Mouse (Mus musculus) MEL (cell line): ENCODE measurements around the gene Id3. TPM values are rescaled to one million over a fixed set of nuclear protein-coding genes. Genes with fewer than 3 reads are reported as not detected.

Experiments used
- DNase-seq: peaks from one replicate; pipeline ENCODE4 v3.0.0; 2011; ENCODE audit warnings: low read depth, low spot score
- H3K27ac ChIP-seq: 2 replicates; pipeline ENCODE4 v1.5.1; 2012; ENCODE audit warnings: low read depth, mild to moderate bottlenecking, control low read depth, low read length, moderate library complexity; ENCODE audit not compliant: control insufficient read depth
- H3K27me3 ChIP-seq, 2 experiments: fragments of 150-350 bp in 1 of 2; sonication (generic) in 1 of 2; 2 replicates each; pipeline ENCODE4 v1.6.1; 2012; ENCODE audit warnings: low read length in 2 of 2, mild to moderate bottlenecking in 2 of 2, improper control_type of control experiment in 1 of 2, moderate library complexity in 1 of 2; ENCODE audit not compliant: insufficient read depth in 2 of 2, control insufficient read depth in 1 of 2
- H3K36me3 ChIP-seq, 2 experiments: 2 replicates each; pipeline ENCODE4 v1.6.1; 2012 to 2014; ENCODE audit warnings: low read length in 2 of 2, improper control_type of control experiment in 1 of 2, inconsistent platforms in 1 of 2, mild to moderate bottlenecking in 1 of 2; ENCODE audit not compliant: insufficient read depth in 2 of 2, control insufficient read depth in 1 of 2
- H3K4me1 ChIP-seq, 2 experiments: fragments of 150-350 bp in 1 of 2; sonication (generic) in 1 of 2; 2 replicates each; pipeline ENCODE4 v1.6.1; 2012; ENCODE audit warnings: low read length in 2 of 2, improper control_type of control experiment in 1 of 2, mild to moderate bottlenecking in 1 of 2; ENCODE audit not compliant: insufficient read depth in 2 of 2, control insufficient read depth in 1 of 2
- H3K4me3 ChIP-seq, 2 experiments: fragments of 150-350 bp in 1 of 2; sonication (generic) in 1 of 2; 2 replicates each; pipeline ENCODE4 v1.5.1; 2012; ENCODE audit warnings: low read depth in 2 of 2, low read length in 2 of 2, mild to moderate bottlenecking in 2 of 2, moderate library complexity in 2 of 2, control low read depth in 1 of 2, improper control_type of control experiment in 1 of 2; ENCODE audit not compliant: control insufficient read depth in 1 of 2, insufficient read depth in 1 of 2
- H3K79me2 ChIP-seq: 2 replicates; pipeline ENCODE4 v1.6.1; 2012; ENCODE audit warnings: mild to moderate bottlenecking, low read length, moderate library complexity; ENCODE audit not compliant: control insufficient read depth, poor library complexity, insufficient read depth
- H3K9ac ChIP-seq: 2 replicates; pipeline ENCODE4 v1.6.1; 2012; ENCODE audit warnings: low read depth, mild to moderate bottlenecking, control low read depth, low read length, moderate library complexity; ENCODE audit not compliant: control insufficient read depth, poor library complexity, severe bottlenecking
- H3K9me3 ChIP-seq: fragments of 150-350 bp; sonication (generic); replicated peaks from 2 replicates; pipeline ENCODE4 v1.6.1; 2012; ENCODE audit warnings: mild to moderate bottlenecking, low read length, improper control_type of control experiment, moderate library complexity; ENCODE audit not compliant: insufficient read depth
- BHLHE40 ChIP-seq: IDR thresholded peaks from 2 replicates; pipeline ENCODE4 v1.6.1; 2012; ENCODE audit warnings: low read depth, mild to moderate bottlenecking, inconsistent platforms, low read length, improper control_type of control experiment, borderline replicate concordance
- CHD2 ChIP-seq: IDR thresholded peaks from 2 replicates; pipeline ENCODE4 v1.6.1; 2011; ENCODE audit warnings: low read length, improper control_type of control experiment
- ELF1 ChIP-seq: IDR thresholded peaks from 2 replicates; pipeline ENCODE4 v1.6.1; 2014; ENCODE audit warnings: low read depth, mild to moderate bottlenecking, inconsistent platforms, low read length, improper control_type of control experiment, moderate library complexity
- EP300 ChIP-seq, 2 experiments: IDR thresholded peaks; 2 replicates each; pipeline ENCODE4 v1.6.1; 2011; ENCODE audit warnings: improper control_type of control experiment in 2 of 2, low read length in 2 of 2, low read depth in 1 of 2, mild to moderate bottlenecking in 1 of 2
- HCFC1 ChIP-seq: IDR thresholded peaks from 2 replicates; pipeline ENCODE4 v1.6.1; 2012; ENCODE audit warnings: low read depth, mild to moderate bottlenecking, inconsistent platforms, low read length, improper control_type of control experiment, moderate library complexity
- KAT2A ChIP-seq: conservative IDR thresholded peaks from 2 replicates; pipeline ENCODE4 v1.6.1; 2012; ENCODE audit warnings: low read depth, low read length, improper control_type of control experiment, inconsistent platforms
- MAFK ChIP-seq: IDR thresholded peaks from 2 replicates; pipeline ENCODE4 v1.6.1; 2011; ENCODE audit warnings: low read depth, mild to moderate bottlenecking, low read length, improper control_type of control experiment, borderline replicate concordance
- MAX ChIP-seq: IDR thresholded peaks from 2 replicates; pipeline ENCODE4 v1.6.1; 2011; ENCODE audit warnings: low read length, improper control_type of control experiment
- MEF2A ChIP-seq: IDR thresholded peaks from 2 replicates; pipeline ENCODE4 v1.6.1; 2014; ENCODE audit warnings: low read depth, mild to moderate bottlenecking, inconsistent platforms, low read length, improper control_type of control experiment; ENCODE audit not compliant: poor library complexity, insufficient replicate concordance, severe bottlenecking; ENCODE audit errors: extremely low read depth
- MXI1 ChIP-seq: IDR thresholded peaks from 2 replicates; pipeline ENCODE4 v1.6.1; 2011; ENCODE audit warnings: mild to moderate bottlenecking, low read depth, low read length, improper control_type of control experiment
- MYB ChIP-seq: IDR thresholded peaks from 2 replicates; pipeline ENCODE4 v1.6.1; 2011; ENCODE audit warnings: mild to moderate bottlenecking, low read depth, low read length, improper control_type of control experiment
- NELFE ChIP-seq: IDR thresholded peaks from 2 replicates; pipeline ENCODE4 v1.6.1; 2011; ENCODE audit warnings: low read depth, low read length, improper control_type of control experiment
- NRF1 ChIP-seq: IDR thresholded peaks from 2 replicates; pipeline ENCODE4 v1.6.1; 2014; ENCODE audit warnings: low read depth, mild to moderate bottlenecking, inconsistent platforms, low read length, improper control_type of control experiment, moderate library complexity; ENCODE audit not compliant: poor library complexity, insufficient read depth, severe bottlenecking
- POLR2A ChIP-seq, 2 experiments: IDR thresholded peaks; 2 replicates each; pipeline ENCODE4 v1.6.1; 2011 to 2012; ENCODE audit warnings: low read length in 2 of 2, mild to moderate bottlenecking in 2 of 2, control low read depth in 1 of 2, improper control_type of control experiment in 1 of 2, low read depth in 1 of 2, moderate library complexity in 1 of 2; ENCODE audit not compliant: control insufficient read depth in 1 of 2, insufficient read depth in 1 of 2, poor library complexity in 1 of 2
- POLR2AphosphoS2 ChIP-seq: IDR thresholded peaks from 2 replicates; pipeline ENCODE4 v1.6.1; 2011; ENCODE audit warnings: low read length, improper control_type of control experiment
- RCOR1 ChIP-seq: IDR thresholded peaks from 2 replicates; pipeline ENCODE4 v1.6.1; 2012; ENCODE audit warnings: low read depth, mild to moderate bottlenecking, inconsistent platforms, low read length, improper control_type of control experiment
- TBP ChIP-seq: IDR thresholded peaks from 2 replicates; pipeline ENCODE4 v1.8.0; 2011; ENCODE audit warnings: low read depth, low read length, improper control_type of control experiment
- TCF12 ChIP-seq: IDR thresholded peaks from 2 replicates; pipeline ENCODE4 v1.6.1; 2014; ENCODE audit warnings: low read depth, mild to moderate bottlenecking, inconsistent platforms, low read length, improper control_type of control experiment, moderate library complexity
- USF1 ChIP-seq: IDR thresholded peaks from 2 replicates; pipeline ENCODE4 v1.6.1; 2014; ENCODE audit warnings: low read depth, mild to moderate bottlenecking, inconsistent platforms, low read length, improper control_type of control experiment, moderate library complexity
- USF2 ChIP-seq, 2 experiments: IDR thresholded peaks; 2 replicates each; pipeline ENCODE4 v1.6.1; 2011 to 2012; ENCODE audit warnings: improper control_type of control experiment in 2 of 2, low read length in 2 of 2, borderline replicate concordance in 1 of 2, inconsistent platforms in 1 of 2, low read depth in 1 of 2, mild to moderate bottlenecking in 1 of 2; ENCODE audit not compliant: insufficient read depth in 1 of 2
- ZC3H11A ChIP-seq: IDR thresholded peaks from 2 replicates; pipeline ENCODE4 v1.6.1; 2012; ENCODE audit warnings: low read depth, mild to moderate bottlenecking, inconsistent platforms, low read length, improper control_type of control experiment
- ZNF384 ChIP-seq: IDR thresholded peaks from 2 replicates; pipeline ENCODE4 v1.6.1; 2012; ENCODE audit warnings: low read depth, mild to moderate bottlenecking, inconsistent platforms, low read length, improper control_type of control experiment
- polyA plus RNA-seq, 2 experiments: library from polyadenylated mRNA; stranded (reverse) in 1 of 2; unstranded in 1 of 2; fragments of >175 nt in 1 of 2; fragments of >200 nt in 1 of 2; gene quantifications; 2 replicates each; pipeline versions ENCODE4 v1.2.1 to v1.2.4; 2012; ENCODE audit warnings: low replicate concordance in 2 of 2, low read depth in 1 of 2; ENCODE audit not compliant: insufficient read length in 2 of 2, insufficient read depth in 1 of 2, missing spikeins in 1 of 2
- total RNA-seq: library from RNA; depleted of rRNA; stranded (reverse); fragments of 300-350 nt; gene quantifications from 2 replicates; pipeline ENCODE4 v1.2.3, GENCODE M21; 2012; rRNA removed

The Id3 gene
- total RNA-seq: 0.16 and 0.27 TPM in 2 replicates
- polyA plus RNA-seq: under 1 TPM in 1 of 2 experiments, not detected in 1; 0.17 TPM

DNA sequence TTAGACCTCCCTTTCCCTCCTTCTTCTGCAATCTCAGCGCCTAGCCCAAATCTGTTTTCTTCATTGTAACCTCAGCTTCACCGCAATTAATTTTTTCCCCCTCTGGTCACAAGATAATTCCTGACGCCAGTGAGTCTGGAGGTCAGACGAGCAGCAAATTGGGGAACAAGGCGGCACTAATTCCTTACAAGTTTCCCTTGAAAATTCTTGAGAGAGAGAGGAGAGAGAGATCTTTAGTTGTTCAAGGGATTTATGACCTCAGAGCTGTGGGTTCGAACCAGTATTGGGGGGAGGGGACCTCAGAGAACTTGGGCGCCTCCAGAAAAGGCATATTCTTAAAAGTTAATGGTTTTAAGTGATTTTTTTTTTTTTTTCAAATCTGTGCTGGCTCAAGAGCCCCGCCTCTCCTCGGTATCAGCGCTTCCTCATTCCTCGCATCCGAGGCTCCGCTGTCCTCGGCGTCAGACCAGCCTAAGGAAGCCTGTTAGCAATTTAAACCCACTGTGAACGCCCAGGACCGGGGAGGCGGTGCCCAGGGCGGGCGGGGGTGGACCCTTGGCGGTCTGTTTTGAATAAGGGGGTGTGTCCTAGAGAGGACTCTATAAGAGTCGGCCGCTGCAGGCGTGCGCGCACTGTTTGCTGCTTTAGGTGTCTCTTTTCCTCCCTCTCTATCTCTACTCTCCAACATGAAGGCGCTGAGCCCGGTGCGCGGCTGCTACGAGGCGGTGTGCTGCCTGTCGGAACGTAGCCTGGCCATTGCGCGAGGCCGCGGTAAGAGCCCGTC, at the start of gene Id3:
Id3 (plus strand) TSS at position 305 of the 784 bp plus-strand sequence.
- peaks cover 0 to 8% of the 10 kb centered on the region in 2 experiments; a peak in 1 of 4 replicates for H3K36me3 ChIP-seq
- peak; percentile 30; the same call in 1 of the 2 replicates for TF ChIP-seq NELFE
- no peak for TF ChIP-seq BHLHE40
- 0 out of 2 replicates have a peak, but pooled peaks have one; percentile 21 for TF ChIP-seq NRF1
- peak; percentile 87 for TF ChIP-seq ZNF384
- peak in 1 of 2 experiments; percentile 86; a peak in 2 of 4 replicates for TF ChIP-seq POLR2A (IDR thresholded peaks at IDR 0.05; ENCODE audit: control insufficient read depth in 1 of 2, insufficient read depth in 1 of 2, low read depth in 1 of 2, low read length in 2 of 2, poor library complexity in 1 of 2)
- no peak for TF ChIP-seq MEF2A
- no peak for TF ChIP-seq POLR2AphosphoS2
- TF ChIP-seq TBP: peak; percentile 97
- peak; percentile 42; the same call in 1 of the 2 replicates for TF ChIP-seq MAX
- TF ChIP-seq TCF12: peak; percentile 28; the same call in 1 of the 2 replicates
- 0 out of 4 replicates have a peak, but pooled peaks of 1 of the 2 experiments have one; percentile 15 for TF ChIP-seq EP300 (IDR thresholded peaks at IDR 0.05; ENCODE audit: low read depth in 1 of 2, low read length in 2 of 2)
- peak; percentile 72 for TF ChIP-seq ELF1
- peak; percentile 64 for TF ChIP-seq MXI1
- TF ChIP-seq MYB: no peak
- peak; percentile 97 for TF ChIP-seq RCOR1
- TF ChIP-seq, all 39 proteins: peak for 11
- no peak within 1 kb of the TSS for H3K27ac ChIP-seq
- peaks cover 5 to 8% of the 10 kb centered on the region in 2 experiments for H3K27me3 ChIP-seq
- no peaks in the 10 kb centered on the region for H3K9me3 ChIP-seq
- peak within 1 kb of the TSS; percentile 23 to 34; a peak in 3 of 4 replicates for H3K4me3 ChIP-seq
- H3K79me2 ChIP-seq: no peaks in the 10 kb centered on the region
- H3K4me1 ChIP-seq: peaks cover 2 to 12% of the 10 kb centered on the region in 2 experiments; a peak in 3 of 4 replicates
- peak within 1 kb of the TSS; percentile 34 for H3K9ac ChIP-seq
- peak; percentile 96 for DNase-seq

GRCm38 (mm10) chr4:136094519-136095219, 48.6 kb upstream of the Id3 start:
- TF ChIP-seq KAT2A (no peak), RCOR1 (no peak), CHD2 (no peak), USF2 (IDR thresholded peaks at IDR 0.05; ENCODE audit: borderline replicate concordance in 1 of 2, insufficient read depth in 1 of 2, low read depth in 1 of 2, low read length in 2 of 2) (no peak), MAFK (no peak), TCF12 (no peak), ELF1 (no peak), MEF2A (no peak), ZC3H11A (no peak), HCFC1 (no peak), USF1 (no peak)
- Histone ChIP-seq H3K27me3 (peaks cover 0 to 2% of the 10 kb centered on the region in 2 experiments; a peak in 2 of 4 replicates), H3K27ac (no peak overlapping the region), H3K79me2 (no peaks in the 10 kb centered on the region), H3K9ac (no peak overlapping the region), H3K4me1 (no peaks in the 10 kb centered on the region), H3K4me3 (no peak overlapping the region), H3K36me3 (no peaks in the 10 kb centered on the region), H3K9me3 (no peaks in the 10 kb centered on the region)
- DNase-seq: no peak
